In the genomic region with DNA sequence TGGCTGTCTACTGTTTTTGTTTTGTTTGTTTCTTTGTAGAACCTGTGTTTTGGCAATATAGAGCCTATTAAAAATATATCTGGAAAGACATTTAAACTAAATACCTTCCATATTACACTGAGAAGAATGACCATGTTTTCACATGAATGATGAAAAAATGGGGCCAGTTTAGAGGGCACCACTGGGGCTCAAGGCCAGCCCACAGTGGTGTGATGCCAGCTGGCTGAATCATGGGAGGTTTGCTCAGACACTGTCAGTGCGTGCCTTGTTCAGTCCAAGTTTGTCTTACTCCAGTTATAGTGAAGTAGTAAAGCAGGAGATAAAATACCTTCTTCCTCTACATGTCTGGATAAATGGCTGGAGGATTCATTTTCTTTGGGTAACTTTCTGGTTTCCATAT, we compare ENCODE assay signal across 28 mouse cellular contexts.
DNase-seq lines count a peak whose midpoint lies in the region; ATAC-seq lines count a peak whose summit lies in the region.
"Had no signal": no experiment of that assay in that cellular context is flagged by ENCODE, and none has a peak within 500 bp of the region (broad histone marks: within the 10 kb centered on the region; RNA-seq: fewer than 3 reads in every experiment).

No protein-coding gene starts in this region.

- WGBS in hindbrain, embryonic 12.5 days = 94% methylated on average over 1 of the region's 1 CpGs

- H3K4me3 ChIP-seq in hindbrain, embryonic 12.5 days = no peak overlapping the region
- H3K4me3 ChIP-seq: embryonic facial prominence, embryonic 12.5 days; forebrain, embryonic 10.5 days; forebrain, embryonic 15.5 days; gastrocnemius, adult 2 months; heart, adult 2 months; heart, embryonic 12.5 days; layer of hippocampus, adult 2 months; left cerebral cortex, adult 2 months; limb, embryonic 12.5 days; liver, embryonic 15.5 days; midbrain, embryonic 12.5 days; neural tube, embryonic 13.5 days; stomach, embryonic 15.5 days had no signal

- no peak overlapping the region for H3K4me2 ChIP-seq in hindbrain, embryonic 12.5 days (replicated peaks)
- H3K4me2 ChIP-seq: embryonic facial prominence, embryonic 12.5 days; forebrain, embryonic 15.5 days; heart, embryonic 12.5 days; limb, embryonic 12.5 days; liver, embryonic 15.5 days; lung, embryonic 14.5 days; midbrain, embryonic 12.5 days; neural tube, embryonic 13.5 days; stomach, embryonic 15.5 days had no signal

- DNase-seq in cerebellum, postnatal 10 days = peak; percentile 38 to 62
- DNase-seq in cerebellum, adult 9-11 months = no peak
- peak; percentile 15 for DNase-seq in NIH3T3 (ENCODE audit: low read depth)
- DNase-seq in adrenal gland, adult 8-10 months = peak; percentile 58
- DNase-seq in brain, adult 2 months (ENCODE audit: low read depth, low spot score) = peak; percentile 35
- DNase-seq in right cerebral cortex, adult 18-20 months = no peak
- DNase-seq: embryo, embryonic 11 days; gastrocnemius, adult 2 months; heart, adult 2 months; kidney, adult 18-20 months; kidney, postnatal 36 days; lung, embryonic 14.5 days; lung, postnatal 36 days; right cerebral cortex, postnatal 14 days had no signal

- no peak for ATAC-seq in hindbrain, embryonic 12.5 days (ENCODE audit: low FRiP score)
- ATAC-seq: activated CD4-positive, CD25-positive, alpha-beta regulatory T cell, adult 4 months; forebrain, embryonic 15.5 days; hindbrain, embryonic 16.5 days had no signal

- H3K9ac ChIP-seq in hindbrain, embryonic 12.5 days = no peak overlapping the region
- H3K9ac ChIP-seq: embryonic facial prominence, embryonic 12.5 days; forebrain, embryonic 15.5 days; heart, embryonic 12.5 days; limb, embryonic 12.5 days; liver, embryonic 15.5 days; lung, embryonic 14.5 days; midbrain, embryonic 12.5 days; neural tube, embryonic 13.5 days; stomach, embryonic 15.5 days had no signal

- no peaks in the 10 kb centered on the region for H3K36me3 ChIP-seq in hindbrain, embryonic 12.5 days
- H3K36me3 ChIP-seq: embryonic facial prominence, embryonic 12.5 days; forebrain, embryonic 10.5 days; forebrain, embryonic 15.5 days; heart, embryonic 12.5 days; limb, embryonic 12.5 days; liver, embryonic 15.5 days; midbrain, embryonic 12.5 days; neural tube, embryonic 13.5 days; stomach, embryonic 15.5 days had no signal

- no peaks in the 10 kb centered on the region for H3K4me1 ChIP-seq in hindbrain, embryonic 12.5 days
- H3K4me1 ChIP-seq: forebrain, embryonic 10.5 days; forebrain, embryonic 15.5 days; heart, embryonic 12.5 days; liver, embryonic 15.5 days; midbrain, embryonic 12.5 days; neural tube, embryonic 13.5 days; stomach, embryonic 15.5 days had no signal

- no peak overlapping the region for H3K27ac ChIP-seq in hindbrain, embryonic 12.5 days
- H3K27ac ChIP-seq: embryonic facial prominence, embryonic 12.5 days; forebrain, embryonic 10.5 days; forebrain, embryonic 15.5 days; gastrocnemius, adult 2 months; heart, adult 2 months; layer of hippocampus, adult 2 months; left cerebral cortex, adult 2 months; limb, embryonic 12.5 days; liver, embryonic 15.5 days; midbrain, embryonic 12.5 days; neural tube, embryonic 13.5 days; stomach, embryonic 15.5 days had no signal

- H3K27me3 ChIP-seq in hindbrain, embryonic 12.5 days = no peaks in the 10 kb centered on the region
- H3K27me3 ChIP-seq: embryonic facial prominence, embryonic 12.5 days; forebrain, embryonic 15.5 days; heart, embryonic 12.5 days; limb, embryonic 12.5 days; liver, embryonic 15.5 days; midbrain, embryonic 12.5 days; neural tube, embryonic 13.5 days; stomach, embryonic 15.5 days had no signal

- no peaks in the 10 kb centered on the region for H3K9me3 ChIP-seq in hindbrain, embryonic 12.5 days (replicated peaks)
- H3K9me3 ChIP-seq: embryonic facial prominence, embryonic 12.5 days; forebrain, embryonic 10.5 days; forebrain, embryonic 15.5 days; heart, embryonic 12.5 days; limb, embryonic 12.5 days; liver, embryonic 15.5 days; midbrain, embryonic 12.5 days; neural tube, embryonic 13.5 days; stomach, embryonic 15.5 days had no signal

Comparison
In these comparisons a context has a peak if more than half of its experiments do, and no peak if none do; other contexts are left out.
1. DNase-seq: peak in cerebellum, postnatal 10 days (2 of 2), NIH3T3 (single experiment), adrenal gland, adult 8-10 months (single experiment) and brain, adult 2 months (single experiment); none in cerebellum, adult 9-11 months (single experiment) and right cerebral cortex, adult 18-20 months (single experiment).